Mouse (Mus musculus): ENCODE measurements around the gene Tanc2.
A peak's percentile ranks its signal among the peaks of the same experiment; 100 is the strongest.

Tanc2 gene

DNA sequence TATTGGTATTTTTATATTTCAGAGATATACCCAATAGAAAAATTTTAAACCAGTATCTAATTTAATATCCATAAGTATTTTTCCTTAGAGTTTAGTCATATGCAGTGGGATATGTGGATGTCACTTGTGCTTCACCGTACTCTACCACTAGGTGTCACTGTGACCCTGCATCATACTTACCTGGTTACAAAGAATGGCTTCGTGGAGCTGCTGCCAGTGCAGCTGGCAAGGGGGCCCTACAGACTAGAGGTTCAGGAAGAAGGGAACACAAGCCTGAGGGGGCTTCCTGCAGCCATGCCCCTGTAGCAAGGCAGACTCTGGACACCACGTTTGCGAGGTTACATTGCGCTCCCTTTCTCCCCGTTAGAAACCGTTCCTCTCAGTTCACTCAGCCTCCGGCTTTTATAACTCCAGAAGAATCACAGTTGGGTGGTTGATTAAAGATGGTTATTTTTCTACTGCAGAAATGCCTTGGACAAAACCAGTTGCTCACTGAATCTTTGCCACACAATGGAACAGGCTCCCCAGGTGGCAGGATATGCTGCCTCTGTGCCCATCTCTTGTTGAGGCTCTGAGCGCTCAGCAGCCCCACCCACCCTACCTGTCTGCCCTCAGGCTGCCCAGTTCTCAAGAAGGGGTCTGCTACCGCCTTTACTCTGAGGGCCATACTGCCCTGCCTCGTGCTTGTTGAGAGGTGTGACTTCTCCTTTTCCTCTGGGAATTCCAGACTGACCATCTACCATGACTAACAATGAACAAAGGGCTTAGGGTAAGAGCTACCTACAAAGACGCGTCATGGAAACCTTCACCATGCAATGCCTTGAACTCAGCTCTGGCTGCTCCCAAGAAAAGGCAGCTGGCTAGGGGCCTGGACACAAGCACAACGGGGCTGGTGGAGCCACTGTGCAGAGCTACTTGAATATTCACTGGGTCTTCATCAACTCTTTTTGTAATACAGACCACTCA is 337.6 kb downstream of the Tanc2 start:
- DNase-seq (ENCODE audit: low read depth), result peak; percentile 76

DNA sequence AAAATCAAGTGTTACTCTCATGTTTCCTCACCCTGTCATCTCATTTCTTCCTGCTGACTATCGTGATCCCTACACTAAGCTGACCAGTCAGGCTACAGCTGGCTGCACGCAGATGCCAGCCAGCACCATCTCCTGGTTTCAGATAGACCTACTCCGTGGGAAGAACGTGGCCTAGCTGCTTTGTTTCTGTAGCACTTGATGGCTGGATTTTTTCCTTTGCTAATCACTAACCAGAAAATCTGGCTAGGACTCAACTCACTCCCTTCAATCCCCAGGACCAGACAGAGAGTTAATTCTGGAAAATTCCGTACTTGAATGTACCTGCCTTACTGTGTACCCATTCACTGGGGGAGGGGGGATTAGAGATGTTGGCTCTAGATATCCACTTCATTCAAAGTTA is 338.4 kb downstream of the Tanc2 start:
- no peak for DNase-seq (ENCODE audit: low read depth)

DNA sequence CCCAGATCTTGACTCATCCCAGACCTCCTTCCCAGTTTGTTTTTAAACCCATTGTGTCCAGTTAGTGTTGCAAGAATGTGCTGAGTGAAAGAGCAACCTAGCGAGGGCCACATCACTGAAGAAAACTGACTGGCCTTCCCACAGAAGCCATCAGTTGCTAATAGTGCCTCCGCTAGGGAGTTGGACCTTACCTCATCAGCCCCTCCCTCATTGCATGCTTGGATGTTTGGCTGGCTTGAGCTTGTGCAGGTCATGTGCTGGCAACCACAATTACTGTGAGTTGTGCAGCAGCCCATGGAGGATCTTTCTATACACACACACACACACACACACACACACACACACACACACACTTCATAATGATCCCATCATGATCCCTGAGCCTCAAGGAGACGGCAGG is 341.6 kb downstream of the Tanc2 start:
- no peak for DNase-seq (ENCODE audit: low read depth)

DNA sequence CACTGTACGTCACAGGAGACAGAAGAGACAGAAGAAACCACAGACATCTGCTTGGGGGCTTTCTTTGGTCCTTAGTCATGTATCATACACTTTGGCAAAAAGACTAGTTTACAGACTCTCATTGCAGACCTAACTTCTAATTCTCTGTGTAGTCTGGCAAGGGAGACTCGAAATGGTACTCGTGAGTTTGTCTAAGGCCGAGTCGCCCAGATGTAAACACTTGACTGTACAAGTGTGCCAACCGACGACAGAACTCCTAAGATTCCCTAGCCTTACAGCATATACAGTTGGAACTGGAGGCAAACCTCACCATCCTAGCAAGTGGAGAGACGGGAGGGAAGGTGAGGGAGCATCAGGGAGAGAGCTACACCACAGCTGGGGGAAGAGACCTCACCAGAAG is 344.0 kb downstream of the Tanc2 start:
- no peak for DNase-seq (ENCODE audit: low read depth)

DNA sequence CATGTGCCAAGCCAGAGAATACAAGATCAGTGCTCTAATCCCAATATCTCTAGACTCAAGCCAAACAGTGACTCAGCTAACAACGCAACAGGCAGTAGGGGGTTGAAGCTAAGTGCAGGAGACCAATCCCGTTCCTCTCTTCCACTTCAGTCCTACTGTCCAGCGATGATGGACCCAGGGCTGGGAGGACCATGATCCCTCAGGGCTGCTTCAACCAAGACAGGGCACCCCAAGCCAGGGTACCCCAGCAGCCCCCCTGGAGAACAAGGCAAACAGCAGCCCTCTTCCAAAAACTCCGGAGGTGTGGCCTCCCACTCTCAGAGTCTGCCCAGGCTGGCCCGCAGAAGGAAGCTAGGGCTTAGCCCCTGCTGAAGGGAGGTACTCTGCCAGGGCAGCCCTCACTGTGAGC is 344.5 kb downstream of the Tanc2 start:
- peak; percentile 27 for DNase-seq (ENCODE audit: low read depth)

DNA sequence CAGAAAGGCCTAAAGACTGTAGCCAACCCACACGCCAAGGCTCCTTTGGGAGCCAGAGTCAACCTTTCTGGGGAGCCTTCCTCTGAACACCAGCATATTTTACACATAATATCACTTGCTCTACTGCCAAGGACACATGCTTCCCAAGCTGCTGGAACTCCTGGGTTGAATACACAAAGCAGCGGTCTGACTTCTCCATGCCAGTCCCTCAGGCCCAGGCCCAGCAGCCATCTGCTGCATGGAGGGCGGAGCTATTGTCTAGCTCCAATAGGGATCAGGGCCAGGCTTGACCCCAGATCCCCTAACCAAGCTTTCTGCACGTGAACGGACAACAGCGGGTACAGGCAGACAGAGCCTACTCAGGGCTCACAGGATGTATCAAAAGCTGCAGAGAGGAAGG is 345.0 kb downstream of the Tanc2 start:
- no peak for DNase-seq (ENCODE audit: low read depth)

DNA sequence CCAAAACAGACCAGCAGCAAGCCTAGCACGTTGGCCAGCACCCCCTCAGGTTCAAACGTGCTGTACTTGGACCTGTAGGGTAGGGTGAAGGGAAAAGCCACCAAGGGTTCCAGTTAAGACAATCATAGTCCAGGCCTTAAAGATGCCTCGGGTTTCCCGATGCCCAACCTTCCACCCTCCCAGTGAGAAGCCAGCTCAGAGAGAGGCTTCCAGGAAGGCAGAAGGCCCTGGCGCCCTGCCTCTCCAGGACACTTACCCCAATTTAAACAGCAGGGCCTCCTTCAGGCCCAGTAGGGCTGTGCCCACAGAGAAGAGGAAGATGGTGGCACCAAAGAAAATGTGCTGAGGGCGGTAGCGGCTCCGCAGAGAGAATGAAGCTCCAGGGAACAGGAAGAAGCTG is 345.7 kb downstream of the Tanc2 start:
- no peak for DNase-seq (ENCODE audit: low read depth)

DNA sequence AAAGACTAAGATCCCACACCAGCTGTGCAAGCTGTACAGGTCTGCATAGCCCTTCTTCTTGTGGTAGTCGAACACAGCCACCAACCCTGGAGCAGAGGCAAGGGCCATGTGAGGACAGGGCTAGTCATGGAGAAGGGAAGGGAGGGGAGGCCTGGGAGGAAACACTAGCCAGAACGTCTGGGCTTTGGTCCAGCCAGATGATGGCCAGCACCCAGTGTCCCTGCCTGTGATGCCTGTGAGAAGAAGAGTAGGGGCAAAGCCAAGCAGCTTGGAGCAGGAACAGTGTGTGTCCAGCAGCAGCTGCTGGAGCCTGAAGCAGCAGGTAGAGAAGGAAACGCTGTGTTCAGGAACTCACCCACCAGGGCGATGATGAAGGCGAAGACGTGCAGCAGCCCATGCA is 346.4 kb downstream of the Tanc2 start:
- DNase-seq (ENCODE audit: low read depth), result no peak

DNA sequence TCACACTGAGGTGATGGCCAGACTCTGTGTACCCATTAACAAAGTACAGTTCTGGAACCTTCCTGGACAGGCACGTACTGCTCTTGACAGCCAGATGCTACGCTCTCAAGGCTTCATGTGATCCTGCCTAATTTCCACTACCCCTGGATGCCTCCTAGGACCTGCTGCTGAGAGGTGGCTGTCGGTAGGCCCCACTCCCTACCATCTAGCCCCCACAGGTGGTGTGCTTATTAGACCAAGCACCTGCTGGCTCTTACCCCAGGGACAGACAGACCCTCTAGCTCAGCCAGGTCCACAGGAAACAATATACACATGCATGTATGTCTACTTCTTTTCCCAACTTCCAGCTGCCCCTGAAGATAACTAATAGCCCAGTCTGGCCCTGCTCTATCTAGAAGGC is 347.2 kb downstream of the Tanc2 start:
- no peak for DNase-seq (ENCODE audit: low read depth)

DNA sequence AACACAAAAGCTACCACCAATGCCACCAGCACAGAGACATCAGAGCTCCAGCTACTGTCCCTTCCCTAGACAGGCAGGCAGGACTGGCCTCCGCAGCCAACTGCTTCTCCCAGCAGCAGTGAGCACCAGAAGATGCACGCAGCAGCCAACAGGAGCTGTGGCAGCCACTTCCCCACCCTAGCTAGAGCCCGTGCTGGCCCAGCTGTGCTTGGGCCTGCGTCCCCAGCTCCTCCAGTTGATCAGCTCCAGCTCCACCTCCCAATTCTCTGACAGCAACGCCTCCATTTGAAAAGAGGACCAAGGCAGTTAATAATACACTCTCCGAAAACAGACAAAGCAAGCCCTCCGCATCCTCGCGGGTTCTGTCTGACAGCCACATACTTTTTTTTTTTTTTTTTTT is 349.0 kb downstream of the Tanc2 start:
- no peak for DNase-seq (ENCODE audit: low read depth)

DNA sequence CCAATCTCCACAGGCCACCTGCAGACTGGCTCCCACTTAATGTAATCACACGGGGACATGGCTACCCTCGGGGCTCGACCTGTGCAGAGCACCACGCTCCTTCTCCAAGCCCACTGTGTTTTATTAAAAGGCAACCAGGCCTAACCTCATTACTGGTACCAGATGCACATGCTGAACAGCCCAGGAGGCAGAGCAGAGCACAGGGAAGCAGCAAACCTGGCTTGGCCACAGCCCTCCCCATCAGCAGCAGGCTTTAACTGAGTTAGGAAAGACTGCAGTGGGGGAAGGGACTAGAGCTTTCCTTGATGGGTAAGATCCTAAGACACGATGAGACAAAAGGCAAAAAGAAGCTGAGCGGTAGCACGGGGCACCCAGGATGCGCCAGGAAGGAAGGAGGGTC is 352.2 kb downstream of the Tanc2 start:
- DNase-seq (ENCODE audit: low read depth), result no peak

DNA sequence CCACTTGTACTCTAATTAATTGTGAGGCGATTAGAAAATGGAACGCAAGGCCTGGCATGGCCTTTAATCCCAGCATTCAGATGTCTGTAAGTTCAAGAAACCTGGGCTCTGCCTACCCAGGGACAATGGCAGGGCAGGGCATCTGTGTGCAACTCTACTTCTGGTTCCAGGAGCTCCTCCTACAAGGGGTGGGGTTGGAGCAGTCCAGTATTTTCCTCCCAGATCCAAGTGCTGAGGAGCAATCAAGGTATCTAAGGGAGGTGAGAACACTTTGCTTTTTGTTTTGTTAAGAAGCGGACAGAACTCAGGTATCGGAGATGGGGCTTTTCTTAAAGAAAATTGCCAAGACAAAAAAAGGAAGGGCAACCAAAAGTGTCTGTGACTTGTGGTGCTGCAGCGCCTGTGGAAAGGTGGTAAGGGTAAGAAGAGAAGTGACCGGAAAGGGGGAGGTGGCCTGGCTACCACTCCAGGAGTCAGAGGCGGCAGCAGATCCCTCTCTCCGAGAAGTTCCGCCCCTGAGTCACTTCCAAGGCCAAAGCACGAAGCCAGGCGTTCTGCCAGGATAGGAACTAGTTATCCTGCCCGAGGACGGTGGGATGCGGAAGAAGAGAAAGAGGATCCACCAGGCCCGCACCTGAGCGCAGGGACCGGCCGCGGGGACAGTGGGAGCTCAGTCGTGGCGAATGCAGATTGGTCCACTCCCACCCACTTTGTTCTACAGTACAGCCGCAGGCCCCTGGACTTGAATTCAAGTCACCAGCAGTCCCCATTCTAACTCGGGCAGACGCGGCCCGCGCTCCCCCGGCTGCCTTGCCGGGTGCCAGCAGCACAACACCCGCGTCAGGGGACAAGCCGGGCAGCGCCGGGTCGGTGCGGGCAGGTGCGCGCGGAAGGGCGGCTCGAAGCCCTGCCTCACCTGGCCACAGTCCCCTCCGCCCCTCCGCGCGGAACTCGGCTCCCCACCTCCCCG is 353.6 kb downstream of the Tanc2 start:
- DNase-seq (ENCODE audit: low read depth), result no peak

DNA sequence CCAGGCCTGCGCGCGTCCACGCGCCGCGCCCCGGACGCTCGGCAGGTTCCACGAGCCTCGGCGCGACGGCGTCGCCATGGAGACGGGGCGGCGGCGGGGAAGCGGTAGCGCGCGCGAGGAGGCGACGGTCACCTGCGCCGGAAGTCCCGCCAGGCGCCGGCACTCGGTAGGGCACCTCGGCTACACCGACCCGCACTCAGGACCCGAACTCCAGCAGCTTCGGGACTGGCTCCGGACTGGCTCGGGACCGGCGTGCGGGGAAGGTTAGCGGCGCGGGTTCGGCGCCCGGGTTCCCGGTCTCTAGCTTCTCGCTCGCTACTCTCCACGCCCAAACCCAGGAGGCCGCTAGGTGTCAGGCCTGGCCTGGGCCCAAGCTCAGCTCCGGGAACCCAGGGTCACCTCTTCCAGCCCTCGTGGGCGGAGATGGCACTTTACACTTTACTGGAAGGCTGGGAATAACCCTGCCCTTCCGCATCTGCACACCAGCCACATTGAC is 354.4 kb downstream of the Tanc2 start:
- no peak for DNase-seq (ENCODE audit: low read depth)

DNA sequence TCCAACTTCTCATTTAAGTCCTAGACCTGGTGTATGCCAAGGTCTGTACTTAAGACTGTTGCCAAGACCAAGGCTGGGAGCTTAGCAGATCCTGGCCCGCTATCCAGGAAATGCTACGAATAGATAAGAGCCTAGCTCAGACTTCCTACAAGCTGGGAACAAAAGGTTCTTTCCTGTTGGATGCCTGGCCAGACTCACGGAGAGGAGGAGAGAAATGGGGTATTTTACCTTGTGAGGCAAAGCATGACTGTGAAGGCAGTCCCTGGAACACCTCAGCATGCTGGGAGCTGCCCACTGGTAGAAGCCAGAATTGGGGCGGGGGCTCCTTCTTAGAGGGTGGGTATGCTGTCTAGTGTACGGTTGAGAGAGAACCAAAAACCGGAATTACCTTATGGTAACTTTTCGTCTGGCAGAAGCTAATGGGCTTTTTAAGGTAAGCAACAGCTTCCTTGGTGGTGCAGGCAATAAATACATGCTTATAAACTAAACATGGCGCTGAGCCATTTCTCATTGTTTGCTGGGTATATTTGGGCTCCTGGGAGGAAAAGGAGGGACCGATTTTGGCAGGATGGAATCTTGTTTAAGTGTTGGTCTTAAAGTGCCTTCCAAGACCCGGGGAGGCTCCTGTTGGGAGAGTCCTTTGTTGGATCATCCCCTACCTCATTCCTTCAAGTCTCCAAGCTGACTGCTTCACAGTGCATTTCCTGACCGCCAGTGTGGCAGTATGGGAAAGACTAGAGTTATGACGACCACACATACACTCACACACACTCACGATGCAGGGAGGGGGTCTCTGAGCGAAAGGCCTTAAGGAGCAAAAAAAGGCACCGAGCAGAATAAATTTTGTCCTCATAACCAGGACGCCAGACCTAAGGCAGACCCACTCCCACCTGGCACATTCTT is 355.2 kb downstream of the Tanc2 start:
- DNase-seq (ENCODE audit: low read depth), result no peak

DNA sequence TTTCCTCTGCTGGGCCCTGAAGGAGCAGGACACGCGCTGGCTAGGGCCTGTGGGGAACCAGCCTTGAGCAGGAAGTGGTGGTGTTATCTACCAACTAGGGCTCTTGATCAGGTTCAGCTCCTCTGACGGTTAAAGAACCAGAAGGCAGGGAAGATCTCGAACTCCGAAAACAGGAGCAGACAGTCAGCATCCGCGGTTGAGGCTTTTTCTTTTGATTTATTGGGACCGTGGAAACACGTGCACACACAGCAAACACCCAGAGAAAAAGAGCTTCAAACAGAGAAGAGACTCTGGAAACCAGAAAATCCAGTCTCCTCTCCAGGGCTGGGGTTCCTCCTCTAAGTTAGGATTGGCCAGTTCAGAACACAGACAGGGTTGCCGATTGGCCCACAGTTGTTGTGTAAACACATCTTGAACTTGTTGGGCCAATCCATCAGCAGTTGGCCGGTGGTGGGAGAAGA is 356.9 kb downstream of the Tanc2 start:
- peak; percentile 69 for DNase-seq (ENCODE audit: low read depth)

DNA sequence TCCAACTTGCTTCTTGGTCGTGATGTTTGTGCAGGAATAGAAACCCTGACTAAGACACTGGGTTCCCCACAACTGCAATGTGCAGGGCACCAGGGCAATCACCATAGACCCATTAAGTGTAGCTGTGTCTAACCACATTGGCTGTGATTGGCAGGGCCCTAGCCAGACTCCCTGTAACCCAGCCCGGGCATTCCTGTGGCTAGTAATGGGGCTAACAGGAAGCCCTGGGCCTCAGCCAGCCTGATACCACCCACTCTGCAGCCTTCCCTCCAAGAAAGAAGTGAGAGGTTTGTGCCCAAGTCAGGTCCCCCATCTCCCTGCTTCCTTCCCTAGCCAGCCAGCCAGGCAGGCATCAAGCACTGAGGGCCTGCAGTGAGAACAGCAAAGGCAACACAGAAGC is 358.5 kb downstream of the Tanc2 start:
- peak; percentile 64 for DNase-seq (ENCODE audit: low read depth)

DNA sequence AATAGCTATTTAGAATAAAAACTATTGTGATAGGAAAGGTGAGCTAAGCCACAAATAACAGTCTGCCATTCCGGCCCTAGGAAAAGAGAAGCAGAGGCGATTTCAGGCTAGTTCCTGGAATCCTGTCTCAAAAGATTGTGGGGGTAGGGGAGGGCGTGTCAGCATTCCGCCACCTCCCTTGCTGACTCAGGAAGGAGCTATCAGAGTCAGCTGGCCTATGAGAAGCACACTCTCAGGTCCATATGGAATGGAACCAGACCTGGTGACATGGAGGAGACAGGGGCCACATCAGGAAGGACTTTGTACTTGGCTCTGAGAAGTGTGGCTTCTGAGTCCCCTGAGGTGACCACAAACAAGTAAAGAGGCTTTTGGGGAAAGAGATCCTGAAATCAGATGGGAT is 360.7 kb downstream of the Tanc2 start:
- DNase-seq (ENCODE audit: low read depth), result no peak

DNA sequence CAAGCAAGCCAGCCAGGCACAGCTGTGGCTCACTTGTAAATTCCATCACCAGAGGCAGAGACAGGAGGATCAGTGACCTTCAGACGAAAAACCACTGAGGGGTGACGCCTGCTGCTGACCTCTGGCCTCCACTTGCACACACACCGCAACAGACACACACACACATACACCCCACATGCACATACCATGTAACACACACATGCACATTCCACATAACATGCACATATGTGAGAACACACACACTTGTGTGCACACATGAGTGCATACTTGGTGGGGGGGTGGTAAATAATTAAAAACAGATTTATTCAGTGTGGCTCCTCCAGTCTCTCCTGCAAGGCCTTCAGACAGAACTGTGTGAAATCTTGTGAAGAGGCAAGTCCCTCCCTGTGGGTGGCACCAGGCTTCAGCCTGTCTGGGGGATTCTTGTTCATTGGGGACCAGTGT is 361.8 kb downstream of the Tanc2 start:
- no peak for DNase-seq (ENCODE audit: low read depth)

DNA sequence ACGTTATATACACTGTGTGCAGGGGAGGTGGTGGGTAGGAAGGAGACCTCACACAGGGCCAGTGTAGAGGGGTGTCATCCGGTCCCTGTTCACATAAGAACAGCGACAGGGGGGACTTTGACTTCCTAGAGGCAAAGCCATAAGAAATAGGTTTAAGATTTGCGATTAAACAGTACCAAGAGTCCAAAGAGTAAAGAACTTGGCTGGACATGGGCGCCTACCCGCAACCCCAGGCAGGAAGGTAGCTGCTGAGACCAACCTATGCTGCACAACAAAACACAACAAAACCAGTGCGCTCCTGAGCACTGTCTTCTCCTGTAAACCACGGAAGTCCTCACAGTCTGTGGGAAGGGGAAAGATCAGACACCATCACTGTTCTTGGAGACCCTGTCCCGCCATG is 362.3 kb downstream of the Tanc2 start:
- DNase-seq (ENCODE audit: low read depth), result no peak

DNA sequence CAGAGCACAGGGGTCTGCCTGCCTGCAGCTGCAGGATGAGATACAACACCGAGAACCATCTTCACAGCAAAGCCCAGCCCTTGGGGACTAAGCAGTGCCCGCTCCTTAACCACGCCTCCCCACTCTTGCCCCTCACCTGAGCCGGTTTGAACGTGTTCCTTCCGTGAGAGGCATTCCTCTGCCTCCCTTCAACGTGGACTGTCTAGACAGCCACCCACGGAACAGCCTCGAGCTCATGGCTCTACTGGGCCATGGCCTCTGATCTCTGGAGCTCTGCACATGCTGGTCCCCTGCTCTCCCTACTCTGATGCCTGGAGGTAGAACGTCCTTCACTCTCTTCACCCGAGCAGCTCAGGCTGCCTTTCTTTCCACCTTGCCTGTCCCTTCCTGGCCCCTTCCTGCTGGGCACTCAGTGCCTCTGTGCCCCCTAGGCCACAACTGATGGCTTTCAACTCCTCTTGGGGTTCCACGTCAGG is 363.2 kb downstream of the Tanc2 start, which contains the start of gene Cyb561:
TSS of gene Cyb561 (minus strand) at position 426 of the 476 bp plus-strand sequence.
- no peak for DNase-seq (ENCODE audit: low read depth)

DNA sequence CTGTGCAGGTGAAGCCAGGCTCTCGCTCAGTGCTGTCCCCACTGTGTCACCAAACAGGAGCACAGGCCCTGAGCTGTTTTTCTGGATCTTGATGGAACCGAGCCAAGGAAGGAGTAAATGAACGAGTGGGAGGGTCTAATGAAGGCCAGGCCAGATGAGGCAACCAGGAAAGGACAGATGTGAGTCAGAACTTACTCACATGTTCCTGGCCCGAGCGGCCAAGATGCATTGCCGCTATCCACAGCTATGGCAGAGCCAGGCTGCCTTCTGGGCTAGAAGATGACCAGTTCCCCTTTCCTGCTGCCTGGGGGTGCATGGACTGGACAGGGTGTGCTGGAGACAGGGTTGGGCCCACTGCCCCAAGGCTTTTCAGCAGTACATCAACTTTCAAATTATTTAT is 363.6 kb downstream of the Tanc2 start:
- peak; percentile 95 for DNase-seq (ENCODE audit: low read depth)
